Mouse (Mus musculus): ENCODE results near the gene Pnpla6. TPM values are rescaled to one million over a fixed set of nuclear protein-coding genes. Genes with fewer than 3 reads are reported as not detected.

Gene Pnpla6
- 9.2 and 11.9 TPM in 2 replicates for polyA plus RNA-seq (2015; fragmentation: Nextera tagmentation; extraction: Ambion mirVana)

DNA sequence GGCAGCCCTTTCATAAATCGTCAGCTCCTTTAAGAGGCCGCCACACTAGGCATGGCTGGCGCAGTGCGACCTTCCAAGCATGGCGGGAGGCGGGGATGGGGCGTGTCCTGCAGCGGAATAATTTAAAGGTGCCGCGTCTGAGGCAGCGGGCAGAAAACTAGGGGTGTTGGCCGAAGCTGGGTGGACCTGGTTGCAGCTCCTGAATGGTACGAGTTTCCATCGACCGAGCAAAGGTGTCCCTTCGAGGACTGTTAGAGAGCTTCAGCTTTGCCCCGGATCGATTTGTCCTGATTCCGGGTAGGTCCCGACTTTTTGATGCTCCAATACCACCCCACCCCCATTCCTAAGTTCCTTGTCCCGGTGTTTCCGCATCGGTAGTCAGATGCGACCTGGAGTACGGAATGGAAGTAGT, at the start of gene Pnpla6:
Gene Pnpla6 (plus strand): TSS at position 125 of the 412 bp plus-strand sequence.
- peak within 1 kb of the TSS; percentile 86 for H3K27ac ChIP-seq (replicated peaks)
- peak within 1 kb of the TSS; percentile 70 for H3K9ac ChIP-seq
- WGBS (ENCODE audit: insufficient replicate concordance) = under 1% methylated on average over 25 of the region's 25 CpGs
- ATAC-seq (ENCODE audit: insufficient read depth) = peak; percentile 49
- peaks cover 42% of the 10 kb centered on the region for H3K4me1 ChIP-seq (replicated peaks)
- peak within 1 kb of the TSS; percentile 98 for H3K4me2 ChIP-seq
- H3K27me3 ChIP-seq = no peaks in the 10 kb centered on the region
- H3K4me3 ChIP-seq (replicated peaks) = peak within 1 kb of the TSS; percentile 86
- 0 out of 2 replicates have a peak, but pooled peaks cover 17% of the 10 kb centered on the region for H3K36me3 ChIP-seq (replicated peaks)
- H3K9me3 ChIP-seq (replicated peaks) = no peaks in the 10 kb centered on the region

DNA sequence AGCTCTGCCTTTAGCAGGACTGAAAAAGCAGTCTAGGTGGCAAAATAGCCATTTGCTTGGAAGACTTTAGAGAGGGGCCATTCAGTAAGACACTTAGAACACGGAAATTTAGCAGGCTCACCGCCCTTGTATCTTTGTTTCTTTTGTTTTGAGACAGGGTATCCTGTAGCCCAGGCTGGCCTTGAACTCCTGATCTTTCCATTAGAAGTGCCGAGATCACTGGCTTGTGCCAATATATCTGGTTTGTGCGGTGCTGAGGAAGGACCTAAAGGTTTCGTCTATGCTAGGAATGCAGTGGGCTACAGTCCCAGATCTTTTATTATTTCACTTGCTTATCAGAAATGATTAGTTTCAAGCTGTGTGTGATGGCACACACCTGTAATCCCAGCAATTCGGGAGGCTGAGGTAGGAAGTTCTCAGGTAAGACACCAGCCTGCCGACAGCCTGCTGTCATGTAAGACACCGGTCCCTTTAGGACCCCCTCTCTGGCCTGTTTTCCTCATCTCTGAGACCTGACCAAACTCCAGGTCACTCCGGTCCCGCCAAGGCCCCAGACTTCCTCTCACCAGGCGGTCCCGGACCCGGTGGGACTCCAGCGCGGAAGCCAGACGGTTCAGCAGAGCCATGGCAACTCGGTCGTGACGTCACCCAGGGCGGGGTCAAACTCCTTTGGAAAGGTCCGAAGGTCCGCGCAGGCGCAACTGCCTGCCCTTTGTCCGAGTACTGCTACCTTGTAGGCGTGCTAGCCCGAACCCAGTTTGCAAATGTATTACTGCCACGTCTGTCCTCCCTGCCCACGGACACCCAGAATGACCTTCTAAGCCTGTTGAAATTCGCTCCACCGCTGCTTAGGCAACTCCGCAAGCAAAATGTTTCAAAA, 47.9 kb upstream of the Pnpla6 start, which contains the start of gene Pex11g:
Gene Pex11g (minus strand): TSS at position 675 of the 880 bp plus-strand sequence.
- Histone ChIP-seq H3K27me3 (no peaks in the 10 kb centered on the region), H3K9ac (peak within 1 kb of the TSS; percentile 63), H3K4me1 (replicated peaks) (peaks cover 15% of the 10 kb centered on the region), H3K27ac (replicated peaks) (peak within 1 kb of the TSS; percentile 62; the same call in 1 of the 2 replicates), H3K36me3 (replicated peaks) (no peaks in the 10 kb centered on the region), H3K4me3 (replicated peaks) (peak within 1 kb of the TSS; percentile 63), H3K9me3 (replicated peaks) (no peaks in the 10 kb centered on the region), H3K4me2 (peak within 1 kb of the TSS; percentile 85)
- peak; percentile 86 for ATAC-seq (ENCODE audit: insufficient read depth)
- 6% methylated on average over 32 of the region's 32 CpGs for WGBS (ENCODE audit: insufficient replicate concordance)

DNA sequence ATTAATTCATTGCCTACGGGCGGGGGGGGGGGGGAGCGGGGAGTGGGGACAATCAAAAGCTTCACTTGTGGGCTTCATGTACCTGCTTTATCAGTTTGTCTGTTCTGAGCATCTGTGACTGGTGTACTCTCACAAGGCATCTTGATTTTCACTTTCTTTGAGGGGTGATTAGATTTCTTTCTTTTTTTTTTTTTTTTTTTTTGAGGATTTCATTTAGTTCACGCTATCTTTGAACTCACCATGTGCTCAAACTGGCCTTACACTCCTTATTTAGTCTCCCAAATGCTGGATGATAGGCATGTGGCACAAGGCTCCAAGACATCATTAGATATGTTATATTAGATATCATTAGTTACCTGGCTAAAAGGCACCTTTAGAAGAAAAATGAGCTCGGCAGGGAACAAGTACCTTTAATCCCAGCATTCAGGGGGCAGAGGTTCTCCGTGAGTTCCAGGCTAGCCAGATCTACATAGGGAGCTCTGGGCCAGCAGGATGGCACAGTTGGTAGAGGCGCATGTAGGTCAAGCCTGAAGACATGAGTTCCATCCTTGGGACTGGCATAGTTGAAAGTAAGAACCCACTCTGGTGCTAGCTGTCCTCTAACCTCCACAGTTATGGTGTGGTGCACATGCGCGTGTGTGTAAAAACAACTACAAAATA, 47.2 kb upstream of the Pnpla6 start:
- WGBS (ENCODE audit: insufficient replicate concordance) = 47% methylated on average over 9 of the region's 9 CpGs
- peak overlapping the region; percentile 63 for H3K9ac ChIP-seq
- no peak for ATAC-seq (ENCODE audit: insufficient read depth)
- peak overlapping the region; percentile 63 for H3K4me3 ChIP-seq (replicated peaks)
- H3K27ac ChIP-seq (replicated peaks) = peak overlapping the region; percentile 45; the same call in 1 of the 2 replicates
- peak overlapping the region; percentile 85 for H3K4me2 ChIP-seq
- peaks cover 15% of the 10 kb centered on the region for H3K4me1 ChIP-seq (replicated peaks)
- no peaks in the 10 kb centered on the region for H3K27me3 ChIP-seq
- H3K9me3 ChIP-seq (replicated peaks) = no peaks in the 10 kb centered on the region
- H3K36me3 ChIP-seq (replicated peaks) = no peaks in the 10 kb centered on the region

DNA sequence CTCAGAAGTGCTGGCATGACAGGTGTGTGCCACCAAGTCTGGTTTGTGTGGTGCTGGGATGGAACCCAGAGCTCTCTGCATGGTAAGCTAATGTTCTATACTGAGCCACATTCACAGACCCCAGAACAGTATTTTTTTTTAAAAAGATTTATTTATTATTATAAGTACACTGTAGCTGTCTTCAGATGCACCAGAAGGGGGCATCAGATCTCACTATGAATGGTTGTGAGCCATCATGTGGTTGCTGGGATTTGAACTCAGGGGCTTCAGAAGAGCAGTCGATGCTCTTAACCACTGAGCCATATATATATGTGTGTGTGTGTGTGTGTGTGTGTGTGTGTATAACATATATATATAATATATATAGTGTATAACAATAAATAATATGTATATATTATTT, 46.3 kb upstream of the Pnpla6 start:
- WGBS (ENCODE audit: insufficient replicate concordance) = 53% methylated on average over 1 of the region's 1 CpGs
- Histone ChIP-seq H3K9me3 (replicated peaks) (no peaks in the 10 kb centered on the region), H3K27ac (replicated peaks) (no peak overlapping the region), H3K4me3 (replicated peaks) (no peak overlapping the region), H3K27me3 (no peaks in the 10 kb centered on the region), H3K36me3 (replicated peaks) (no peaks in the 10 kb centered on the region), H3K9ac (no peak overlapping the region), H3K4me1 (replicated peaks) (peaks cover 15% of the 10 kb centered on the region), H3K4me2 (no peak overlapping the region)
- no peak for ATAC-seq (ENCODE audit: insufficient read depth)

DNA sequence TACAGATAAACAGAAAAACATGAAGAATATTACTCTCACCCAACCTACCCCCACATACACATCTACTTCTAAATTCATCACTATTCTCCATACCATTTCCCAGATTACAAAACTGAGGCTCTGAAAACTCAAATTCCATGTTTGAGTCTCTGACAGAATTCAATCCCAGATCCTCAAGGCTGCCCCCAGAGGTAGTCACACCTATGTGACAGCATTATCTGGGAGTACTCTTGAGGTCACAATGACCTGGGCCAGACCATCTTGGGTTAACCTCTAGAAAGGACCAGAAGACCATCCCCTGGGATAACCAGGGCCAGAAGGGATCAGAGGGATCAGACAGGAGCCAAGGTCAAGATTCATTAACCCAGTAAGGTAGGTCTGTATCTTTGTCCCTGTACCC, 44.6 kb upstream of the Pnpla6 start, which contains the start of gene Tex45:
Gene Tex45 (plus strand): TSS at position 301 of the 400 bp plus-strand sequence.
- Histone ChIP-seq H3K4me2 (no peak within 1 kb of the TSS), H3K27me3 (peaks cover 6% of the 10 kb centered on the region), H3K36me3 (replicated peaks) (no peaks in the 10 kb centered on the region), H3K9me3 (replicated peaks) (no peaks in the 10 kb centered on the region), H3K9ac (no peak within 1 kb of the TSS), H3K27ac (replicated peaks) (no peak within 1 kb of the TSS), H3K4me3 (replicated peaks) (no peak within 1 kb of the TSS), H3K4me1 (replicated peaks) (peaks cover 15% of the 10 kb centered on the region)
- ATAC-seq (ENCODE audit: insufficient read depth) = no peak

DNA sequence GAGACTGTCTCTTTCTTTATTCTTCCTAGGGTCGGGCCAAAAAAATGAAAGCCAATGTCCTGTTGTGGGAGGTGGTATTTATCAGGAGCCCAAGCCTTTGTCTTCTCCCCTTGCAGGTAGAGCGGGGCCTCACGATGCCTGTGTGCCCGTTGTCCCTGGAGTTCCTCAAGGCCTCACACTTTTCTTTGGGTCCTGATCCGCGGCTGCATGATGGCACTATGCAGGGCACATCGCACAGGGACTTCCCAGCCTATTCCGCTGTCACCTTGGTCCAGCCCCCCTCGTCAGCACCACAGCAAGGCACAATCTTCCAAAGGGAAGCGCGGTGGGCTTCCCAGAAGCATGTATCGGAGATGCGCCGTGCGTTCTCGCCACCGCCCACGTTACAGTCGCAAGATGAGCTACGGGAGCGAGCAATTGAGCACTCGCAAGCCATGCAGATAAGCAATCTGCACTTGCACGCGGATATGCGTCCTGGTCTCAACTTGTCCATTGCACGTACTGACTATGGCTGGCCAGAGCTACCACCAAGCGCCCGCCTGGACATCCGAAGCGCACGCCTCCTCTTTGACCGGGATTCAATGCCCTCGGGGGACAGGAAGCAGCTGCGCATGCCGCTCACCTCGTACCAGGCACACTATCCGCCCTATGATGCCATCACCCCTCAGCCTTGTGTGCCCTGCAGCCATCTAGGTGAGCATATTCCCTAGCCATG, 39.3 kb upstream of the Pnpla6 start:
- H3K36me3 ChIP-seq (replicated peaks) = no peaks in the 10 kb centered on the region
- no peak for ATAC-seq (ENCODE audit: insufficient read depth)
- peak overlapping the region; percentile 39 for H3K4me2 ChIP-seq
- peaks cover 7% of the 10 kb centered on the region; the same call in 1 of the 2 replicates for H3K4me1 ChIP-seq (replicated peaks)
- H3K9me3 ChIP-seq (replicated peaks) = no peaks in the 10 kb centered on the region
- peaks cover 26% of the 10 kb centered on the region for H3K27me3 ChIP-seq
- no peak overlapping the region for H3K27ac ChIP-seq (replicated peaks)
- no peak overlapping the region for H3K4me3 ChIP-seq (replicated peaks)
- 23% methylated on average over 37 of the region's 37 CpGs for WGBS (ENCODE audit: insufficient replicate concordance)
- H3K9ac ChIP-seq = no peak overlapping the region

DNA sequence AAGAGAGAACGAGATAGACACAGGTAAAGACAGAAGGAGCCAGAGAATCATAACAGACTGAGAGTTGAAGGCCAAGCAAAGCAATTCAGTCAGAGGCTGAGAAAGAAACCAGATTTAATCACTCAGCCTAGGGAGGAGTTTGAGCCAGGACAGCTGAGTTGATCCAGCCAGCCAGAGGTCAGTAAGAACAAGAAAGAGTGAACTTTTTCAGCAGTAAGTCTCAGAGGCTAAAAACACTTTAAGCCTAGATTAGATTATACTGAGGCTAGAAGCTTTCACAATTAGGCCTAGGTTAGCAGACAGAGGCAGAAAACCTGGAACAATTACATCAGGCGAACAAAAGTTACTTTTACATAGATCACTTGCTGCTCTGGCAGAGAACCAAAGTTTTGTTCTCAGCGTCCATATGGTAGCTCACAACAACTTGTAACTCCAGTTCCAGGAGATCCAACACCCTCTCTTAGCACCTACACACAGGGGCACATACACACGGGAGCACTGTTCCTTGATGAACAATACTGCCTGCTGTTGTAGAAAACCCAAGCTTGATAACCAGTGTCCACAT, 34.9 kb upstream of the Pnpla6 start:
- Histone ChIP-seq H3K4me3 (replicated peaks) (no peak overlapping the region), H3K9me3 (replicated peaks) (no peaks in the 10 kb centered on the region), H3K9ac (no peak overlapping the region), H3K36me3 (replicated peaks) (no peaks in the 10 kb centered on the region), H3K27ac (replicated peaks) (no peak overlapping the region), H3K4me2 (no peak overlapping the region), H3K4me1 (replicated peaks) (peaks cover 13% of the 10 kb centered on the region; the same call in 1 of the 2 replicates), H3K27me3 (peaks cover 32% of the 10 kb centered on the region)
- WGBS (ENCODE audit: insufficient replicate concordance) = 47% methylated on average over 4 of the region's 4 CpGs
- ATAC-seq (ENCODE audit: insufficient read depth) = no peak

DNA sequence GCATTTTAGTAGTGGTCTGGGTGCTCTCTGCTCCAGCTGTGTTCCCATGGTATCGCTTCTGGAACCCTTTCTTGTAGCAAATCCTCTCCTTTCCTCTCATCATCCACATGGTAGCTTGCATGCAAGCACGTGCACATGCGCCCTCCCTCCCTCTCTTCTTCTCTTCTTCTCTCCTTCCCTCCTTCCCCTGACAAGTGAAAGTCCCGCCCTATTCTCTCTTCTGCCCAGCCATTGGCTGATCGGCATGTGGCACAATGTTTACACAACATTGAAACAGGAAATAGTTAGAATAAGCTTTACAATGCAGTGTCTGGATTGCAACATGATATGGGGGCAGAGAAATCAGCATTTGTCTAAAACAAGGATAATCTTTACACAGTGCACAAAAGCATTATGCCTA, 33.6 kb upstream of the Pnpla6 start:
- WGBS (ENCODE audit: insufficient replicate concordance) = 46% methylated on average over 5 of the region's 5 CpGs

DNA sequence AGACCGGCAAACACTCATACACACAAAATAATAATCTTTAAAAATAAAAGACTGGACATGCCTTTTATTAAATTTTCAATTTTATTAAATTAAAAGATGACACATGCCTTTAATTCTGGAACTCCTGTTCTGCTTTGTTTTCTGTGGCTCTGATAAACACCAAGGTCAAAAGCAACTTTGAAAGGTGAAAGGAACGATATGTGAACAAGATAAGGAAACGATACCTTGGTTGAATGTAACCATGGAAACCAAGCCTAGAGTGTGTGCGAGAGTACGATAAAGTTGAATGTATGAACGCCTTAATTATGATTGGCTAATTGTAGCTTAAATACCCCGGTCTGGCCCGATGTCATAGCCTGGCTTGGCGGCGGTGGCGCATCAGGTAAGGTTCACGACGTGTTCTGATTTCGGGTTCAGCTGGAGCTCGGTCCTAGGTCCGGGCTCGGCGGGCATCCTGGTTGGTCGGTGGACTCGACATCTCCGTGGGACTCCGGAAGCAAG, 32.9 kb upstream of the Pnpla6 start:
- Histone ChIP-seq H3K4me2 (no peak overlapping the region), H3K4me3 (replicated peaks) (no peak overlapping the region), H3K4me1 (replicated peaks) (0 out of 2 replicates have a peak, but pooled peaks cover 6% of the 10 kb centered on the region), H3K36me3 (replicated peaks) (no peaks in the 10 kb centered on the region), H3K27ac (replicated peaks) (no peak overlapping the region), H3K27me3 (peaks cover 19% of the 10 kb centered on the region), H3K9me3 (replicated peaks) (no peaks in the 10 kb centered on the region), H3K9ac (no peak overlapping the region)
- ATAC-seq (ENCODE audit: insufficient read depth) = no peak
- WGBS (ENCODE audit: insufficient replicate concordance) = 71% methylated on average over 22 of the region's 22 CpGs

More for the DNA sequence above, 33.6 kb upstream of the Pnpla6 start:
- H3K27me3 ChIP-seq = peaks cover 20% of the 10 kb centered on the region
- H3K9ac ChIP-seq = no peak overlapping the region
- no peak for ATAC-seq (ENCODE audit: insufficient read depth)
- 0 out of 2 replicates have a peak, but pooled peaks cover 6% of the 10 kb centered on the region for H3K4me1 ChIP-seq (replicated peaks)
- 0 out of 2 replicates have a peak overlapping the region, but pooled peaks have one; percentile 7 for H3K4me2 ChIP-seq
- H3K9me3 ChIP-seq (replicated peaks) = no peaks in the 10 kb centered on the region
- no peak overlapping the region for H3K4me3 ChIP-seq (replicated peaks)
- no peaks in the 10 kb centered on the region for H3K36me3 ChIP-seq (replicated peaks)
- no peak overlapping the region for H3K27ac ChIP-seq (replicated peaks)

DNA sequence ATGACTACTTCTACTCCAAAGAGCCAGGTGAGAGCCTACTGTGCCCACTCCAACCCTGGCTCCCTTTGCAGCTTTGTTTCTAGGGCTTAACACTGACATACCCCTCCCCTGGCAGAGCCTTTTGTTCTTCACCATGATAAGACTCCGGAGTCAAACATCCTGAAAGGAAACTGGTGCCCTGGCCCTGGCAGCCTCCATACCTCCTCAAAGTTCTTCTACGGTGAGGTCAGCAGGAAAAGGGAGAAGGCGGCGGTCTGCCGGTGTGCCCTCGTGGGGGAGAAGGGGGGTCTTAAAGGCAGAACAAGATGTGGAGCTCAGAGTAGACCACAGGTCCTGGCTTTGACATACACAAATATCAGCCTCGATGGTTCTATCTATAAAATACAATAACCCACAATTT, 31.6 kb upstream of the Pnpla6 start:
- H3K27me3 ChIP-seq = peaks cover 9% of the 10 kb centered on the region
- no peak overlapping the region for H3K4me2 ChIP-seq
- H3K9me3 ChIP-seq (replicated peaks) = no peaks in the 10 kb centered on the region
- WGBS (ENCODE audit: insufficient replicate concordance) = 28% methylated on average over 7 of the region's 7 CpGs
- H3K27ac ChIP-seq (replicated peaks) = no peak overlapping the region
- no peaks in the 10 kb centered on the region for H3K36me3 ChIP-seq (replicated peaks)
- no peak overlapping the region for H3K4me3 ChIP-seq (replicated peaks)
- ATAC-seq (ENCODE audit: insufficient read depth) = no peak
- 0 out of 2 replicates have a peak, but pooled peaks cover 6% of the 10 kb centered on the region for H3K4me1 ChIP-seq (replicated peaks)
- H3K9ac ChIP-seq = no peak overlapping the region

Data from liver, embryonic 15.5 days (tissue).